In the genomic region with DNA sequence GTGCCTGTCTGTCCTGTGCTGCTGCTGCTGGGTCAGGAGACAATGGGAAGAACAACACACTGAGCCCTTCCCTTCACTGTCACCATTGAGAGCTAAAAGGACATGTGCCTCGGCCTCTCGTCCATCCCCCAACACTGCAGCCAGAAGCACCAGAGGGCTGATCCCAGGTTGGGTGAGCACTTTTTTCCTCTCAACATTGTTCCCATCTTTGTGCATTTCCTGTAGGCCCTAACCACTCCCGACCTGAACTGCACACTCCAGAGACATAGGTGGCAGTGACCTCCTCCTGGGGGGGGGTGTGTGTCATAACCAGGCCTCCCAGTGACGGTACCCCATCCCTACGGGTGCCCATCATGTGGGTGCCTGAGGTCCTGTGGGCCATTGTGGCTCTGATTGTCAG, we compare ENCODE assay signal across 10 mouse cellular contexts. TPM values are rescaled to one million over a fixed set of nuclear protein-coding genes. Genes with fewer than 3 reads are reported as not detected.
DNase-seq lines count a peak whose midpoint lies in the region; ATAC-seq lines count a peak whose summit lies in the region.
"Had no signal": no experiment of that assay in that cellular context is flagged by ENCODE, and none has a peak within 500 bp of the region (broad histone marks: within the 10 kb centered on the region; RNA-seq: fewer than 3 reads in every experiment).

No protein-coding gene starts in this region.

- 0 out of 2 replicates have a peak, but pooled peaks cover 5% of the 10 kb centered on the region for H3K27me3 ChIP-seq in forebrain, embryonic 15.5 days
- H3K27me3 ChIP-seq in forebrain, embryonic 16.5 days (replicated peaks; ENCODE audit: control insufficient read depth, insufficient read depth, low read length): no peaks in the 10 kb centered on the region
- no peaks in the 10 kb centered on the region for H3K27me3 ChIP-seq in kidney, embryonic 16.5 days (ENCODE audit: insufficient read depth, low read length)
- peaks cover 10% of the 10 kb centered on the region for H3K27me3 ChIP-seq in midbrain, embryonic 11.5 days (ENCODE audit: control insufficient read depth, insufficient read depth, low read length)
- H3K27me3 ChIP-seq in midbrain, embryonic 14.5 days (ENCODE audit: control insufficient read depth, insufficient read depth, low read length): peaks cover 6% of the 10 kb centered on the region; the same call in 1 of the 2 replicates
- no peaks in the 10 kb centered on the region for H3K27me3 ChIP-seq in stomach, embryonic 14.5 days (ENCODE audit: control insufficient read depth, insufficient read depth, low read length)

- H3K4me1 ChIP-seq in forebrain, embryonic 15.5 days: peaks cover 36% of the 10 kb centered on the region
- peaks cover 34% of the 10 kb centered on the region for H3K4me1 ChIP-seq in forebrain, embryonic 16.5 days (replicated peaks; ENCODE audit: control insufficient read depth, insufficient read depth, low read length)
- H3K4me1 ChIP-seq in kidney, embryonic 16.5 days (ENCODE audit: insufficient read depth, low read length): peaks cover 42% of the 10 kb centered on the region
- no peaks in the 10 kb centered on the region for H3K4me1 ChIP-seq in midbrain, embryonic 11.5 days (ENCODE audit: control insufficient read depth, insufficient read depth, low read length)
- peaks cover 17% of the 10 kb centered on the region; the same call in 1 of the 2 replicates for H3K4me1 ChIP-seq in midbrain, embryonic 14.5 days (ENCODE audit: control insufficient read depth, insufficient read depth, low read length)
- peaks cover 16% of the 10 kb centered on the region; the same call in 1 of the 2 replicates for H3K4me1 ChIP-seq in stomach, embryonic 14.5 days (ENCODE audit: control insufficient read depth, insufficient read depth, low read length)

- WGBS in forebrain, embryonic 15.5 days: 72% methylated on average over 5 of the region's 5 CpGs
- WGBS in forebrain, embryonic 16.5 days: 67% methylated on average over 5 of the region's 5 CpGs
- WGBS in kidney, embryonic 16.5 days: 69% methylated on average over 5 of the region's 5 CpGs
- 71% methylated on average over 5 of the region's 5 CpGs for WGBS in midbrain, embryonic 11.5 days
- WGBS in midbrain, embryonic 14.5 days: 62% methylated on average over 5 of the region's 5 CpGs
- WGBS in stomach, embryonic 14.5 days: 75% methylated on average over 5 of the region's 5 CpGs

- no peaks in the 10 kb centered on the region for H3K9me3 ChIP-seq in forebrain, embryonic 15.5 days
- H3K9me3 ChIP-seq in forebrain, embryonic 16.5 days (ENCODE audit: control insufficient read depth, low read length): no peaks in the 10 kb centered on the region
- no peaks in the 10 kb centered on the region for H3K9me3 ChIP-seq in kidney, embryonic 16.5 days (ENCODE audit: low read length)
- no peaks in the 10 kb centered on the region for H3K9me3 ChIP-seq in midbrain, embryonic 11.5 days (ENCODE audit: control insufficient read depth, low read length)
- no peaks in the 10 kb centered on the region for H3K9me3 ChIP-seq in midbrain, embryonic 14.5 days (ENCODE audit: control insufficient read depth, low read length)
- no peaks in the 10 kb centered on the region for H3K9me3 ChIP-seq in stomach, embryonic 14.5 days (ENCODE audit: control insufficient read depth, low read depth, low read length)
- H3K9me3 ChIP-seq: hindbrain, embryonic 12.5 days had no signal

- DNase-seq in kidney, adult 9 months: no peak
- no peak for DNase-seq in midbrain, embryonic 11.5 days (ENCODE audit: low spot score, missing footprints)
- no peak for DNase-seq in midbrain, embryonic 14.5 days
- DNase-seq in ovary, postnatal 14 days (ENCODE audit: low spot score): no peak

- no peak overlapping the region for H3K4me2 ChIP-seq in forebrain, embryonic 15.5 days (replicated peaks)
- H3K4me2 ChIP-seq in forebrain, embryonic 16.5 days (ENCODE audit: low read length): no peak overlapping the region
- H3K4me2 ChIP-seq in kidney, embryonic 16.5 days (replicated peaks; ENCODE audit: low read depth, low read length): no peak overlapping the region
- no peak overlapping the region for H3K4me2 ChIP-seq in midbrain, embryonic 11.5 days
- no peak overlapping the region for H3K4me2 ChIP-seq in midbrain, embryonic 14.5 days (ENCODE audit: low read length)
- no peak overlapping the region for H3K4me2 ChIP-seq in stomach, embryonic 14.5 days (replicated peaks; ENCODE audit: low read depth, low read length)
- H3K4me2 ChIP-seq: hindbrain, embryonic 12.5 days had no signal

- H3K9ac ChIP-seq in forebrain, embryonic 15.5 days (replicated peaks): no peak overlapping the region
- H3K9ac ChIP-seq in forebrain, embryonic 16.5 days (replicated peaks; ENCODE audit: low read depth, low read length): no peak overlapping the region
- no peak overlapping the region for H3K9ac ChIP-seq in kidney, embryonic 16.5 days (replicated peaks; ENCODE audit: low read length)
- no peak overlapping the region for H3K9ac ChIP-seq in midbrain, embryonic 11.5 days (ENCODE audit: low read length)
- H3K9ac ChIP-seq in midbrain, embryonic 14.5 days (replicated peaks; ENCODE audit: low read length): no peak overlapping the region
- H3K9ac ChIP-seq in stomach, embryonic 14.5 days (replicated peaks; ENCODE audit: low read depth, low read length): no peak overlapping the region
- H3K9ac ChIP-seq: forebrain, postnatal 0 days; hindbrain, embryonic 12.5 days had no signal

- no peak overlapping the region for H3K4me3 ChIP-seq in forebrain, embryonic 15.5 days
- H3K4me3 ChIP-seq in forebrain, embryonic 16.5 days (replicated peaks; ENCODE audit: low read length): no peak overlapping the region
- no peak overlapping the region for H3K4me3 ChIP-seq in kidney, embryonic 16.5 days (ENCODE audit: low read length)
- H3K4me3 ChIP-seq in midbrain, embryonic 11.5 days (ENCODE audit: low read depth, low read length): no peak overlapping the region
- H3K4me3 ChIP-seq in midbrain, embryonic 14.5 days (replicated peaks; ENCODE audit: low read depth, low read length): no peak overlapping the region
- no peak overlapping the region for H3K4me3 ChIP-seq in stomach, embryonic 14.5 days (ENCODE audit: low read depth, low read length)
- H3K4me3 ChIP-seq: hindbrain, embryonic 12.5 days had no signal

- no peak overlapping the region for H3K27ac ChIP-seq in forebrain, embryonic 15.5 days (replicated peaks)
- H3K27ac ChIP-seq in forebrain, embryonic 16.5 days (ENCODE audit: low read length): no peak overlapping the region
- peak overlapping the region; percentile 90 for H3K27ac ChIP-seq in kidney, embryonic 16.5 days (ENCODE audit: low read length)
- no peak overlapping the region for H3K27ac ChIP-seq in midbrain, embryonic 11.5 days (ENCODE audit: low read depth, low read length)
- no peak overlapping the region for H3K27ac ChIP-seq in midbrain, embryonic 14.5 days (replicated peaks; ENCODE audit: low read depth, low read length)
- H3K27ac ChIP-seq in stomach, embryonic 14.5 days (ENCODE audit: low read length): no peak overlapping the region

- no peaks in the 10 kb centered on the region for H3K36me3 ChIP-seq in forebrain, embryonic 15.5 days
- H3K36me3 ChIP-seq in forebrain, embryonic 16.5 days (ENCODE audit: control insufficient read depth, insufficient read depth): no peaks in the 10 kb centered on the region
- H3K36me3 ChIP-seq in kidney, embryonic 16.5 days (ENCODE audit: insufficient read depth, low read length): no peaks in the 10 kb centered on the region
- no peaks in the 10 kb centered on the region for H3K36me3 ChIP-seq in midbrain, embryonic 11.5 days (ENCODE audit: control insufficient read depth, insufficient read depth, low read length)
- no peaks in the 10 kb centered on the region for H3K36me3 ChIP-seq in midbrain, embryonic 14.5 days (ENCODE audit: control insufficient read depth, insufficient read depth, low read length)
- H3K36me3 ChIP-seq in stomach, embryonic 14.5 days (ENCODE audit: control insufficient read depth, insufficient read depth, low read length): no peaks in the 10 kb centered on the region
- H3K36me3 ChIP-seq: hindbrain, embryonic 12.5 days had no signal

- peak; percentile 7; the same call in 1 of the 2 replicates for ATAC-seq in forebrain, embryonic 15.5 days (replicated peaks)
- no peak; the same call in 1 of the 2 replicates for ATAC-seq in forebrain, embryonic 16.5 days
- ATAC-seq in kidney, embryonic 16.5 days (ENCODE audit: low FRiP score, low TSS enrichment): no peak; the same call in 1 of the 2 replicates
- ATAC-seq in midbrain, embryonic 11.5 days (ENCODE audit: low FRiP score): peak; percentile 9; the same call in 1 of the 2 replicates
- no peak for ATAC-seq in midbrain, embryonic 14.5 days (ENCODE audit: low FRiP score, low TSS enrichment)
- 0 out of 2 replicates have a peak, but pooled peaks have one; percentile 2 for ATAC-seq in stomach, embryonic 14.5 days (ENCODE audit: insufficient number of reproducible peaks, insufficient read depth, low FRiP score, low read depth)

RNA-seq across cellular contexts. Expression of a gene that starts 27.8 kb away (rescaled TPM):
- 132 and 133 TPM in 2 replicates for polyA plus RNA-seq in forebrain, embryonic 15.5 days (2015; fragmentation: Nextera tagmentation; extraction: Ambion mirVana)
- polyA plus RNA-seq in forebrain, embryonic 16.5 days (2015; fragmentation: Nextera tagmentation; extraction: Ambion mirVana): 110 and 125 TPM in 2 replicates
- 21.2 and 22.5 TPM in 2 replicates for polyA plus RNA-seq in kidney, embryonic 16.5 days (2015; fragmentation: Nextera tagmentation; extraction: Ambion mirVana)
- polyA plus RNA-seq in midbrain, embryonic 11.5 days (2014; fragmentation: Nextera tagmentation; extraction: Ambion mirVana): 38.5 and 44.3 TPM in 2 replicates
- 38.0 and 43.1 TPM in 2 replicates for polyA plus RNA-seq in midbrain, embryonic 14.5 days (2014; fragmentation: Nextera tagmentation; extraction: Ambion mirVana)
- 0.75 and 2.5 TPM in 2 replicates for polyA plus RNA-seq in stomach, embryonic 14.5 days (2014; fragmentation: Nextera tagmentation; extraction: Ambion mirVana)

Comparison
In these comparisons a context has a peak if more than half of its experiments do, and no peak if none do; other contexts are left out.
1. ATAC-seq: peak in forebrain, embryonic 15.5 days (single experiment), midbrain, embryonic 11.5 days (single experiment) and stomach, embryonic 14.5 days (single experiment); none in forebrain, embryonic 16.5 days (single experiment), kidney, embryonic 16.5 days (single experiment) and midbrain, embryonic 14.5 days (single experiment).